Mouse (Mus musculus) embryonic facial prominence, embryonic 10.5 days (tissue): Measurements from ENCODE around the gene Gtf3c3. TPM values are rescaled to one million over a fixed set of nuclear protein-coding genes. Genes with fewer than 3 reads are reported as not detected.

ENCODE experiments used
- DNase-seq: peaks from one replicate; pipeline ENCODE4 v3.0.0-alpha.2; 2017; ENCODE audit warnings: low spot score
- H3K27ac ChIP-seq: fragments of 300-500 bp; sonication (generic); replicated peaks from 2 replicates; pipeline ENCODE4 v1.5.1; 2016; ENCODE audit warnings: mild to moderate bottlenecking
- H3K27me3 ChIP-seq: fragments of 300-500 bp; sonication (generic); replicated peaks from 2 replicates; pipeline ENCODE4 v1.6.1; 2016; ENCODE audit warnings: low read depth, mild to moderate bottlenecking; ENCODE audit not compliant: poor library complexity, severe bottlenecking
- H3K36me3 ChIP-seq: fragments of 300-500 bp; sonication (generic); replicated peaks from 2 replicates; pipeline ENCODE4 v1.6.1; 2016; ENCODE audit warnings: mild to moderate bottlenecking, moderate library complexity
- H3K4me1 ChIP-seq: fragments of 300-500 bp; sonication (generic); 2 replicates; pipeline ENCODE4 v1.6.1; 2016
- H3K4me3 ChIP-seq: fragments of 300-500 bp; sonication (generic); 2 replicates; pipeline ENCODE4 v1.5.1; 2016; ENCODE audit warnings: mild to moderate bottlenecking, moderate library complexity
- H3K9me3 ChIP-seq: fragments of 300-500 bp; sonication (generic); 2 replicates; pipeline ENCODE4 v1.6.1; 2016; ENCODE audit warnings: mild to moderate bottlenecking
- WGBS: fragments of 180-500 bp; shearing (Covaris S2); methylation state at CpG from one replicate; pipeline ENCODE4 v1.1.7; 2016; 5-methylcytosine and 5-hydroxymethylcytosine counted together
- polyA plus RNA-seq: library from polyadenylated mRNA; unstranded; fragments of >200 nt; fragmentation: Nextera tagmentation; extraction: Ambion mirVana; gene quantifications from 2 replicates; pipeline ENCODE4 v1.2.1, GENCODE M21; 2016

Gtf3c3 gene
- polyA plus RNA-seq, 1 experiment from 2014 or later: 35.5 TPM

- Histone ChIP-seq H3K4me3 (no peak overlapping the region), H3K27ac (no peak overlapping the region), H3K36me3 (peaks cover 14% of the 10 kb centered on the region; the same call in 1 of the 2 replicates), H3K9me3 (0 out of 2 replicates have a peak, but pooled peaks cover 3% of the 10 kb centered on the region), H3K4me1 (no peaks in the 10 kb centered on the region), H3K27me3 (no peaks in the 10 kb centered on the region)
- peak; percentile 56 for DNase-seq
- 91% methylated on average over 9 of the region's 9 CpGs for WGBS
These were observed 57.5 kb downstream of the Gtf3c3 start for GRCm38 (mm10) chr1:54380978-54381914.

GRCm38 (mm10) chr1:54377506-54378051, 61.2 kb downstream of the Gtf3c3 start:
- H3K27me3 ChIP-seq: no peaks in the 10 kb centered on the region
- peaks cover 6% of the 10 kb centered on the region; the same call in 1 of the 2 replicates for H3K4me1 ChIP-seq
- 0 out of 2 replicates have a peak, but pooled peaks cover 3% of the 10 kb centered on the region for H3K9me3 ChIP-seq
- H3K4me3 ChIP-seq: no peak overlapping the region
- no peak for DNase-seq
- peaks cover 9% of the 10 kb centered on the region; the same call in 1 of the 2 replicates for H3K36me3 ChIP-seq
- H3K27ac ChIP-seq: no peak overlapping the region

DNA sequence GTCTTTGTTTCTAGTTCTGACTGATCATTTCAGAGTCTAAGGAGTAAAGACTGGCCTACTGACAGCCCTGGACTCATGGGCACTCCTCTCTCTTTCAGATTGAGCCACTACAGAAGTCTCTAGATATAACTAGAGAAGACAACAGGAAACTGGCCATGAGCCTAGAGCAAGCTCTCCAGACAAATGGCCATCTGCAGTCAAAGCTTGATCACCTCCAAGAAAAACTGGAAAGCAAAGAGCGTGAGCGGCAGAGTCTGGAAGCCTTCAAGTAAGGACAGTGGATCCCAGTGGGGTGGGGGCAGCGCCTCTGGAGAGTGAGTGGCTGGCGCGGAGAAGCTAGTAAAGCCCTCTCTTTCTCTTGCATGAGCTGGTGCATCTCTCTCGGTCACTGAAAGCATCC, 82.2 kb downstream of the Gtf3c3 start:
- Histone ChIP-seq H3K9me3 (no peaks in the 10 kb centered on the region), H3K36me3 (no peaks in the 10 kb centered on the region), H3K4me1 (no peaks in the 10 kb centered on the region), H3K27me3 (no peaks in the 10 kb centered on the region), H3K27ac (no peak overlapping the region), H3K4me3 (no peak overlapping the region)
- no peak for DNase-seq
- WGBS: 89% methylated on average over 6 of the region's 6 CpGs

DNA sequence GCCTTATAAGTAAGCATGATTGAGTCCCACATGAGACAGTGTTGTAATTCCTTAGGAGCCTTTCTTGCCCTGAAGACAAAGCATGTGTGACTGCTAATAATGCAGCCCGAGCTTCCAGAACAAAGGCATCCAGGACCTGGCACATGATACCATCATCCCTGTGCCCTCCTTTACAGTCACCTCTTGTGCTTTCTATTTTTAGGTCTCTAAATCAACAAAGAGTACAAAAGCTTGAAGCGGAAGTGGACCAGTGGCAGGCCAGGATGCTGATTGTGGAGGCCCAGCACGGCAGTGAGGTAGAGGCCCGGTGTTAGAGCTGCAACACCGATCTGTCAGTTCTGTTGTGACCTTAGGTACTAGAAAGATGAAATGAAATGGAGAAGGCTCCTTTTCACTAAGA, 83.3 kb downstream of the Gtf3c3 start:
- no peak overlapping the region for H3K4me3 ChIP-seq
- H3K4me1 ChIP-seq: no peaks in the 10 kb centered on the region
- no peaks in the 10 kb centered on the region for H3K9me3 ChIP-seq
- no peaks in the 10 kb centered on the region for H3K36me3 ChIP-seq
- 89% methylated on average over 5 of the region's 5 CpGs for WGBS
- no peak overlapping the region for H3K27ac ChIP-seq
- no peak for DNase-seq
- no peaks in the 10 kb centered on the region for H3K27me3 ChIP-seq

- WGBS: 89% methylated on average over 4 of the region's 4 CpGs
- H3K36me3 ChIP-seq: no peaks in the 10 kb centered on the region
- no peak overlapping the region for H3K4me3 ChIP-seq
- H3K27ac ChIP-seq: no peak overlapping the region
- H3K9me3 ChIP-seq: no peaks in the 10 kb centered on the region
- DNase-seq: no peak
- H3K4me1 ChIP-seq: no peaks in the 10 kb centered on the region
- no peaks in the 10 kb centered on the region for H3K27me3 ChIP-seq
These were observed 84.0 kb downstream of the Gtf3c3 start for GRCm38 (mm10) chr1:54354786-54355185.

Other genes starting within 250 kb of the Gtf3c3 start
- gene Hecw2, start 243.8 kb downstream of the Gtf3c3 start, polyA plus RNA-seq: 3.9 and 4.0 TPM in 2 replicates
- 0.72 and 1.3 TPM in 2 replicates for gene Ccdc150, start 188.3 kb downstream of the Gtf3c3 start, polyA plus RNA-seq
- 5.8 and 6.2 TPM in 2 replicates for gene Pgap1, start 118.7 kb upstream of the Gtf3c3 start, polyA plus RNA-seq